Mouse (Mus musculus): ENCODE results near the gene H2-DMb1. TPM values are rescaled to one million over a fixed set of nuclear protein-coding genes. Genes with fewer than 3 reads are reported as not detected.

The H2-DMb1 gene
- polyA plus RNA-seq, 1 experiment from 2014 or later = 0.79 TPM

- peak within 1 kb of the TSS; percentile 77 for H3K4me2 ChIP-seq
- H3K36me3 ChIP-seq = no peaks in the 10 kb centered on the region
- H3K27ac ChIP-seq (replicated peaks) = no peak within 1 kb of the TSS
- peak within 1 kb of the TSS; percentile 46 for H3K4me3 ChIP-seq
- under 1% methylated on average over 45 of the region's 46 CpGs for WGBS
- peak; percentile 95 for ATAC-seq (ENCODE audit: low FRiP score, low read depth)
- H3K9ac ChIP-seq = peak within 1 kb of the TSS; percentile 44
- peaks cover 15% of the 10 kb centered on the region for H3K4me1 ChIP-seq (replicated peaks)
- H3K9me3 ChIP-seq = no peaks in the 10 kb centered on the region
- peaks cover 58% of the 10 kb centered on the region for H3K27me3 ChIP-seq
Measured at GRCm38 (mm10) chr17:34187261-34187916, 34.5 kb downstream of the H2-DMb1 start, which contains the start of the genes Tap1 and Psmb9. Gene Tap1 (plus strand): TSS chr17:34187553. Gene Psmb9 (minus strand): TSS chr17:34187764.

- Histone ChIP-seq H3K4me3 (peak overlapping the region; percentile 46), H3K27me3 (peaks cover 64% of the 10 kb centered on the region), H3K36me3 (no peaks in the 10 kb centered on the region), H3K9ac (peak overlapping the region; percentile 44), H3K27ac (replicated peaks) (no peak overlapping the region), H3K4me2 (peak overlapping the region; percentile 77), H3K9me3 (no peaks in the 10 kb centered on the region), H3K4me1 (replicated peaks) (peaks cover 15% of the 10 kb centered on the region)
- 2% methylated on average over 20 of the region's 20 CpGs for whole genome bisulfite sequencing
- 0 out of 2 replicates have a peak, but pooled peaks have one; percentile 11 for ATAC-seq (ENCODE audit: low FRiP score, low read depth)
Measured at GRCm38 (mm10) chr17:34188010-34188409, 35.1 kb downstream of the H2-DMb1 start.

DNA sequence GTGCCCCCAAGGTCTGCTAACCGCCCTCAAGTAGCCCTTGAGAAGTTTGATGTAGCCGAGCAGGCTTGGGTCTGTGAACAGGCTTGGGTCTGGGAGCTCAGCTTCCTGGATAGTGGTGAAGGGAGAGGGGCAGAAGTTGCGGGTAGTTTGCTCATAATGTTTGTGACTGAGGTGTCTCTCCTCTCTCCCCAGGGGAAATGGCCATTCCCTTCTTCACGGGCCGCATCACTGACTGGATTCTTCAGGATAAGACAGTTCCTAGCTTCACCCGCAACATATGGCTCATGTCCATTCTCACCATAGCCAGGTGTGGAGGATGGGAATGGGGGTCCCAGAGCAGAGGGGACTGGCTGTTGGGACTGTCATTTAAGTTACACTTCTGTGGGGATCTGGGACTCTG lies 36.1 kb downstream of the H2-DMb1 start:
- Histone ChIP-seq H3K4me3 (no peak overlapping the region), H3K9ac (no peak overlapping the region), H3K27ac (replicated peaks) (no peak overlapping the region), H3K27me3 (peaks cover 68% of the 10 kb centered on the region), H3K4me2 (no peak overlapping the region), H3K36me3 (no peaks in the 10 kb centered on the region), H3K9me3 (no peaks in the 10 kb centered on the region), H3K4me1 (replicated peaks) (peaks cover 15% of the 10 kb centered on the region)
- ATAC-seq (ENCODE audit: low FRiP score, low read depth) = no peak
- WGBS = 75% methylated on average over 6 of the region's 6 CpGs

- Histone ChIP-seq H3K27me3 (peaks cover 80% of the 10 kb centered on the region), H3K4me2 (no peak overlapping the region), H3K4me1 (replicated peaks) (peaks cover 18% of the 10 kb centered on the region), H3K27ac (replicated peaks) (no peak overlapping the region), H3K36me3 (no peaks in the 10 kb centered on the region), H3K9ac (no peak overlapping the region), H3K4me3 (no peak overlapping the region), H3K9me3 (no peaks in the 10 kb centered on the region)
- 25% methylated on average over 16 of the region's 16 CpGs for WGBS
- ATAC-seq (ENCODE audit: low FRiP score, low read depth) = no peak
Measured at GRCm38 (mm10) chr17:34192852-34193251, 40.0 kb downstream of the H2-DMb1 start.

- no peak for ATAC-seq (ENCODE audit: low FRiP score, low read depth)
- Histone ChIP-seq H3K4me3 (no peak overlapping the region), H3K27ac (replicated peaks) (no peak overlapping the region), H3K4me1 (replicated peaks) (peaks cover 19% of the 10 kb centered on the region), H3K4me2 (no peak overlapping the region), H3K9ac (no peak overlapping the region), H3K27me3 (peaks cover 79% of the 10 kb centered on the region), H3K9me3 (no peaks in the 10 kb centered on the region), H3K36me3 (no peaks in the 10 kb centered on the region)
- 59% methylated on average over 8 of the region's 8 CpGs for WGBS
Measured at GRCm38 (mm10) chr17:34193468-34193867, 40.6 kb downstream of the H2-DMb1 start.

DNA sequence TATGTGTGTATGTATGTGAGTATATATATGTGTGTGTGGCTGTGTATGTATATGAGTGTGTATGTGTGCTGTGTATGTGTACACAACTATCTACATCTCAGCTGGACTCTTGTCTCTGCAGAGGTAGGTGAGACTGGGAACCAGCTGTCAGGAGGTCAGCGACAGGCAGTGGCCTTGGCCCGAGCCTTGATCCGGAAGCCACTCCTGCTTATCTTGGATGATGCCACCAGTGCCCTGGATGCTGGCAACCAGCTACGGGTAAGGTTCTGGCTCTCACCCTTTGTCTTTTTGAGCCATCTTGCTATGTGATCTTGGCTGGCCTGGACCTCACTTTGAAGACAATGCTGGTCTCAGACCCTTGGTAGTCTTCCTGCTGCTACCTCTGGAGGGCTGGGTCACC lies 41.9 kb downstream of the H2-DMb1 start:
- H3K36me3 ChIP-seq = no peaks in the 10 kb centered on the region
- WGBS = 86% methylated on average over 4 of the region's 4 CpGs
- H3K9me3 ChIP-seq = no peaks in the 10 kb centered on the region
- H3K27me3 ChIP-seq = peaks cover 77% of the 10 kb centered on the region
- no peak overlapping the region for H3K9ac ChIP-seq
- peaks cover 19% of the 10 kb centered on the region for H3K4me1 ChIP-seq (replicated peaks)
- no peak overlapping the region for H3K27ac ChIP-seq (replicated peaks)
- no peak overlapping the region for H3K4me3 ChIP-seq
- ATAC-seq (ENCODE audit: low FRiP score, low read depth) = no peak
- no peak overlapping the region for H3K4me2 ChIP-seq

DNA sequence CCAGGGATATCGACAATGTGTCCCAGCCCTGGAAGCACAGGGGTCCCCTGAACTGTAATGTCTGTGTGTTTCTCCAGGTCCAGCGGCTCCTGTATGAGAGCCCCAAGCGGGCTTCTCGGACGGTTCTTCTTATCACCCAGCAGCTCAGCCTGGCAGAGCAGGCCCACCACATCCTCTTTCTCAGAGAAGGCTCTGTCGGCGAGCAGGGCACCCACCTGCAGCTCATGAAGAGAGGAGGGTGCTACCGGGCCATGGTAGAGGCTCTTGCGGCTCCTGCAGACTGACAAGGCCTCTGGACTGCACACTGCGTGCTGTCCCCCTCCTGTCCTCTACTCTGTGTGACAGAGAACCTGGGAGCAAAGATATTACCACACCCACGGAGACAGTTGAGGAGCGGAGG lies 43.6 kb downstream of the H2-DMb1 start:
- H3K4me2 ChIP-seq = 0 out of 2 replicates have a peak overlapping the region, but pooled peaks have one; percentile 91
- no peaks in the 10 kb centered on the region for H3K9me3 ChIP-seq
- H3K27me3 ChIP-seq = peaks cover 73% of the 10 kb centered on the region
- ATAC-seq (ENCODE audit: low FRiP score, low read depth) = no peak
- H3K27ac ChIP-seq (replicated peaks) = no peak overlapping the region
- no peaks in the 10 kb centered on the region for H3K36me3 ChIP-seq
- 0 out of 2 replicates have a peak overlapping the region, but pooled peaks have one; percentile 47 for H3K4me3 ChIP-seq
- WGBS = 38% methylated on average over 12 of the region's 12 CpGs
- peaks cover 19% of the 10 kb centered on the region for H3K4me1 ChIP-seq (replicated peaks)
- H3K9ac ChIP-seq = no peak overlapping the region

GRCm38 (mm10) chr17:34196941-34197894 lies 44.3 kb downstream of the H2-DMb1 start, which contains the start of gene Psmb8:
Gene Psmb8 (plus strand): TSS chr17:34197721.
- H3K9me3 ChIP-seq = no peaks in the 10 kb centered on the region
- peaks cover 66% of the 10 kb centered on the region for H3K27me3 ChIP-seq
- H3K27ac ChIP-seq (replicated peaks) = no peak within 1 kb of the TSS
- no peaks in the 10 kb centered on the region for H3K36me3 ChIP-seq
- peak within 1 kb of the TSS; percentile 47 for H3K4me3 ChIP-seq
- H3K4me1 ChIP-seq (replicated peaks) = peaks cover 19% of the 10 kb centered on the region
- ATAC-seq (ENCODE audit: low FRiP score, low read depth) = peak; percentile 89
- WGBS = 4% methylated on average over 41 of the region's 41 CpGs
- H3K4me2 ChIP-seq = peak within 1 kb of the TSS; percentile 91
- peak within 1 kb of the TSS; percentile 44 for H3K9ac ChIP-seq

- Histone ChIP-seq H3K9me3 (no peaks in the 10 kb centered on the region), H3K4me1 (replicated peaks) (peaks cover 19% of the 10 kb centered on the region), H3K4me3 (peak overlapping the region; percentile 47), H3K27me3 (peaks cover 62% of the 10 kb centered on the region), H3K36me3 (no peaks in the 10 kb centered on the region), H3K4me2 (peak overlapping the region; percentile 91), H3K27ac (replicated peaks) (no peak overlapping the region), H3K9ac (peak overlapping the region; percentile 44; the same call in 1 of the 2 replicates)
- WGBS = 3% methylated on average over 32 of the region's 32 CpGs
- 0 out of 2 replicates have a peak, but pooled peaks have one; percentile 17 for ATAC-seq (ENCODE audit: low FRiP score, low read depth)
Measured at GRCm38 (mm10) chr17:34197904-34198520, 45.1 kb downstream of the H2-DMb1 start.

GRCm38 (mm10) chr17:34198521-34198912 lies 45.6 kb downstream of the H2-DMb1 start:
- H3K27me3 ChIP-seq = peaks cover 62% of the 10 kb centered on the region
- H3K27ac ChIP-seq (replicated peaks) = no peak overlapping the region
- no peak for ATAC-seq (ENCODE audit: low FRiP score, low read depth)
- no peaks in the 10 kb centered on the region for H3K36me3 ChIP-seq
- H3K4me3 ChIP-seq = peak overlapping the region; percentile 47
- no peak overlapping the region for H3K9ac ChIP-seq
- H3K4me2 ChIP-seq = peak overlapping the region; percentile 91
- H3K4me1 ChIP-seq (replicated peaks) = peaks cover 19% of the 10 kb centered on the region
- 13% methylated on average over 11 of the region's 11 CpGs for WGBS
- H3K9me3 ChIP-seq = no peaks in the 10 kb centered on the region

DNA sequence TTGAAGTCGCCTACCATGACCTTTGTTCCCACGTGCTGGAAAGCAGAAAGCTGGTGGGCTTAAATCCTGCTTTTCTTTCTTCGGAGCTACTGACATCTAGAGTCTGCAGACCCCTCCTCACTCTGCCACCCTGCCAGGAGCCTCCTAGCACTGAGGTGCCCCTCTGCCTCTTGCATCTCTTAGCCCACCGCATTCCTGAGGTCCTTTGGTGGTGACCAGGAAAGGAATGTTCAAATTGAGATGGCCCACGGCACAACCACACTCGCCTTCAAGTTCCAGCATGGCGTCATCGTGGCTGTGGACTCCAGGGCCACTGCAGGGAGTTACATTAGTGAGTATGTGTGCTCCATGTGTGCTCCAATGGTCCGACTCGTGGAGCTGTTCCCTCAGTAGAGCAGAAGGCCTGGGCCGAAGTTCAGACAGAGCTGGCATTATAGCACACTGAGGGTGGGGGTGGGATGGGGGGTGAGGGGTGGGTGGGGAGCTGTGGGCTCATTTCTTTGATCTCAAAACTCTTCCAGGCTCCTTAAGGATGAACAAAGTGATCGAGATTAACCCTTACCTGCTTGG lies 46.3 kb downstream of the H2-DMb1 start:
- no peak overlapping the region for H3K27ac ChIP-seq (replicated peaks)
- no peaks in the 10 kb centered on the region for H3K36me3 ChIP-seq
- peaks cover 63% of the 10 kb centered on the region for H3K27me3 ChIP-seq
- peaks cover 24% of the 10 kb centered on the region for H3K4me1 ChIP-seq (replicated peaks)
- H3K4me2 ChIP-seq = no peak overlapping the region
- H3K9ac ChIP-seq = no peak overlapping the region
- 68% methylated on average over 12 of the region's 12 CpGs for WGBS
- no peak for ATAC-seq (ENCODE audit: low FRiP score, low read depth)
- H3K9me3 ChIP-seq = no peaks in the 10 kb centered on the region
- no peak overlapping the region for H3K4me3 ChIP-seq
